Mouse (Mus musculus) neutrophil, adult 5-6 weeks (primary cell): Measurements from ENCODE around the gene Usp3. TPM values are rescaled to one million over a fixed set of nuclear protein-coding genes. Genes with fewer than 3 reads are reported as not detected.

Experiments
- ATAC-seq: fragments of 151-379, 151-347 bp; 2 replicates; pipeline ENCODE4 v1.8.0; 2017; ENCODE audit warnings: mild to moderate bottlenecking, moderate TSS enrichment; ENCODE audit not compliant: insufficient number of reproducible peaks, poor library complexity, low FRiP score, severe bottlenecking; ENCODE audit errors: extremely low read depth
- total RNA-seq: library from RNA; stranded (forward); fragments of 200-1000 nt; gene quantifications from 2 replicates; pipeline ENCODE4 v1.2.3, GENCODE M21; 2017

Gene Usp3
- 95.1 and 127 TPM in 2 replicates for total RNA-seq

GRCm38 (mm10) chr9:66592708-66593612 is at the start of gene Usp3:
Gene Usp3 (minus strand): TSS chr9:66593142.
- peak; percentile 88 for ATAC-seq

GRCm38 (mm10) chr9:66640491-66640890 is 47.5 kb upstream of the Usp3 start:
- ATAC-seq = no peak

DNA sequence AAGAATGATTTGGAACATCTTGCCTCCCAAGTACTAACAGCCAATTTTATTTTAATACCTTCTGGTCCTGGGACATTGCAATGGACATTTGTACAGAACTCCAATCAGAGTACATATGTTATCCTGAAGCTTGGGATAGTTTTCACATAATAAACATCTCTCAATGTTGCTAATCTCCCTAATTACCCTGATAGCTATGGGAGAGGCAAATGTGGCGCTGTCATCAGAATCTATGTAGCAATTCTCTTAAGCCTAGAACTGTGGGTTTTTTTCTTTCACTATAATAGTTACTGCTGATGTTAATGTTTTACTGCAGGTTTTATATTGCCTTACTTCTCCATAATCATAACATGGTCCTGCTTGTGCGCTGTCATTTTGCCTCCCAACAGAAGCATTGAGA is 46.7 kb upstream of the Usp3 start:
- ATAC-seq = no peak

DNA sequence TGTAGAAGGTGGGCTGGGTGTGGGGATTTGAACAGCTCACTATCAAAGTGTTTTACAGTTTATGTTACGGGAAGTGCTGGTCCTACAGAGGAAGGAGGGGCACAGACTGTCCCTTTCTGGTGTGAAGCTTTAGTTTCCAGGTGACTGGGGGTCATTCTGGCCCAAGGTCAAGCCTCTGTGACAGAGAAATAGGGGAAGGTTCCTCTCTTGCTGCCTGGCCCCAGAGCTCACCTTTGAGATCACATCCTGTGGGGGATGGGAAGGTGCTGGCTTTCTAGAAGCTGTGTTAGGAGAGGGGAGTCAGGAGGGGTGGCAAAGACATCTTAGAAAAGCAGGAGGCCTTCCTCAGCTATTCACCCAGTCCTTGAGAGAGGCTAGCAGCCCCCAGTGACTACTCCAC is 39.5 kb upstream of the Usp3 start:
- no peak for ATAC-seq

GRCm38 (mm10) chr9:66630931-66631330 is 38.0 kb upstream of the Usp3 start:
- no peak for ATAC-seq

DNA sequence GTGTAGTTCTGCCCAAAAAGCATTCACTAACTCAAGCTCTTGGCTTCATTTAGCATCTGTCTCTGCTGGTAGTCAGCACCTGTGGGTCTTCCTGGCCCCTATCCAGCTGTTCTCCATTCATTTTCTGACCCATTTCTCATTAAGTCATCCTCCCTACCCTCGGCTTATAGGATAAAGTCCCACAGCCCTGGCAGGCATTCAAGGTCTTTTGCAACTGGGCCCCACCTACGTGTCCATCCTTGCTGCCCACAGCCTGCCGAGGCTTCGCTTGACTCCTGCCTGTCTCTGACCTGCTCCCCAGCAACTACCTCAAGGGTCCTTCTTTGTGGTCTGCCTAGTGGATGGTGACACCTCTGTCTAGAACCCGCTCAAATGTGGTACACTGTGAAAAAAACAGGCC is 33.7 kb upstream of the Usp3 start:
- no peak for ATAC-seq

DNA sequence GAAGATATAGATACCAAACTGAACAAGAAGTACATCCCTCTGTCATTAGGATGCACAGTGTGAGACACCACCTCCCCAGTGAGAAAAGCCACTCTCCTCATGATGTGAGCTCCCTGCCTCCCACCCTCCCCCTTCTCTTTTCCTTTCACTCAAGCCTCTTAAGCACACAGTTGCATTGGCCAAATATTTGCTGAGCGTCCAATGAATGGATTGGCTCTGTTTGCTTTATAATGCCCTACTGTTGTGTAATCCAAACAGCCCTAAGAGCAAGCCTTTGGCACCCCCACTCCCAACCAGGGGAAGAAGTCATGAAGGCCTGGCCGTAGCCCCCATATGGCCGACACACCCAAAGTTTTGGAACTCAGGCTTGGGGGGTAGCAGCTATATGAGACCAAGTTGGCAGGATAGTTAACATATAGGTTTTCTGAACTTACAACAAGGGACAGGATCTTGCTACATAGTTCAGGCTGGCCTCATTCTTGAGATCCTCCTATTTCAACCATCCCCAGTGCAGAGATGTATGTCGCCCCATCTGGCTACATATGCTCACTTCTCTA is 33.1 kb upstream of the Usp3 start:
- no peak for ATAC-seq

DNA sequence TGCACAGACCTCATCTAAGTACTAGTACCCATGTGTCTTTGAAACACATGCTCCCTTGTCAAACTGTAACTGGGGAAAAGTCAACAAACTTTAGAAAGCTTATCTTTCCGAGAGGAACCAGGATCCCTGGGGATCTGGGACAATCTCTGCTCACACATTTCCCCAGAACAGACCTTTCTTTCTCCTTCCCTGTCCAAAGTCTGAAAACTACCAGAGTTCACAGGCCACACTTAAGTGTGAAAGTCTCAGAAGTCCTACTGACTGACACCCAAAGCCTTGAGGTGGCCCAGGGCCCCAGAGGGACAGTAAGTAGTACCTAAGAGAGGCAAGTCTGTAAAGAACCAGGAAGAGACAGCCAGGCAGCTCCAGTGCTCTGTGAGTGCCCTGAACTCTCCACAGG is 31.9 kb upstream of the Usp3 start:
- no peak for ATAC-seq

DNA sequence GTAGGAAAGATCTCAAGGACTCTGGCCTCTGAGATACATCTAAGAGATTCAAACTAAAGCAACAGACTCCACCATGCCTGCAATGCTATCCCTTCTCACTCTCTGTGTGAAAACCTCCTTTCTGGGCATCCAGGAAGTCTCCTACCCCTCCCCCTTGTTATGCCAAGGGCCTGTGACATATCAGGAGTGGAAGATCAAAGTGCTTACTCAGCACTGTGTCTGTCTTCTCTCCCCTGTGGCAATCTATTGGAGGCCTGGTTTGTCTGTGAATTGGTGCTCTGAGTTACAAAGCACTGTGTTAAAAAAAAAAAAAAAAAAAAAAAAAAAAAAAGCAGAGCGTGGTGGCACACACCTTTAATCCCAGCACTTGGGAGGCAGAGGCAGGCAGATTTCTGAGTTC is 30.7 kb upstream of the Usp3 start:
- no peak for ATAC-seq

- ATAC-seq = no peak
Observed at GRCm38 (mm10) chr9:66620581-66620981, 27.6 kb upstream of the Usp3 start.

DNA sequence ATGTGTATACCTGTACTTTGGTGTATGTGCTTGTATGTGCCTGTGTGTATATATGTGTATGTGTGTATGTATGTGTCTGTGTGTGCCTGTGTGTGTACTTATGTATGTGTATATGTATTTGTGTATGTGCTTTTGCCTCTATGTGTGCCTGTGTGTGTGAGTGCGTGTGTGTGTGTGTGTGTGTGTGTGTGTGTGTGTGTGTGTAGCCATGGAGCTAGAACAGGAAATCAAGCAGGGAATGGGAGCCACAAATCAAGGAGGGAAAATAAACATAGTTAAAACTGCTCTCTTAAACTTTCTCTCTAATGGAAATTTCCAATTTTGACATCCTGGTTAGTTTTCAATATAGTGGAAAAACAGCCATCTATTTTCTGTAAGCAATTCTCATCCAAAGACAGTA is 27.1 kb upstream of the Usp3 start:
- no peak for ATAC-seq

GRCm38 (mm10) chr9:66617812-66618211 is 24.9 kb upstream of the Usp3 start:
- no peak for ATAC-seq

DNA sequence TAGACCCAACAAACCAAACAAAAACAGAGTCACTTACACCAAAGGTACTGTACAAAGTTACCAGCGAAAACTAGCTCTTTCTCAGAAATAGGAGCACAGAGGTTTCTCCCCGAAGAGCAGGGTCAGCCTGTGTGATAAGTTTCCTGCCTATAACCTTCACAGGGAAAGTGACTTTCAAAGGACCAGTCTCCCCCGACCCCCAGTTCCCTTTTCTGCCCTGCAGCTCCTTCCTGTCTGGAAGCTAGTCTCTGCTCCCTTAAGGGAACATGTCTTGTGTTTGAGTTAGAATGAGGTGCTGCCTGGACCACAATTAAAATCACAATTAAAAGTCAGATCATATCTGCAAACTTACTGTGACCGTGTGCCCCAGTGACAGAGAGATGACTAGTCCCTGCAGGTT is 23.9 kb upstream of the Usp3 start:
- no peak for ATAC-seq

DNA sequence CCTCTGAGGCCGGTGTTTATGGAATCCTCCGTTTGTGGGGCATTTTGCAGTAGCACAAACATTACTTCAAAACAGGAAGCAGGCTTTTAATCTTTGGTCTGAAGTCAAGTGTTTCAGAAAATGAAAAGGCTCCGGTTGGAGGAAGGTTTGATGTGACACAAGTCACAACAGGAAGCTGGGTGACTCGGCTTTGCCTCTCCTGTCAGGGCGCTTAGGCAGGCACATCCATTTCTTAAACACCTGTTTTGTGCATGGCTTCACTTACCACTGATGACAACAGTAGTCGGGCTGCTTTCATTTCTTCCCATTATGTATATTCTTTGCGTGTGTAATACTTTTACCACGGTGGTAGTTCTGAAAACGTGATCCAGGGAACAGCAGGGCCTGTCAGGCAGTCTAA is 22.2 kb upstream of the Usp3 start:
- ATAC-seq = peak; percentile 71

GRCm38 (mm10) chr9:66614547-66614946 is 21.6 kb upstream of the Usp3 start:
- ATAC-seq = no peak

DNA sequence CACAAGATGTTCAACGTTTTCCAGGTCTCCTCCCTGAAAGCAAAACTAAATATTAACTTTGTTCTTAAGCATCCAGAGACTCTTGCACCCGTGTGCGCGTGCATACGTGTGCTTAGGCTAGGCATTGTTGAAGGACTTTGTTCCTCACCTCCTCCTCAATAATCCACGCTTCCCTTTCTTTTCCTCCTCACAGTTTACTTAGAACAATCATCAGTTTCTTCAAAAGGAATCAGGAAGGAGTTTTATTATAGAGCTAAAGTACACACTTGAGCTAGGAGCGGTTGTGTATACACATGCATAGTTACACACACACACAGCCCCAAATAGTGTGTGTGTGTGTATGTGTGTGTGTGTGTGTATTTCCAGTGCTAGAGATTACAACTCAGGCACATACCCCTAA is 20.7 kb upstream of the Usp3 start:
- ATAC-seq = no peak

GRCm38 (mm10) chr9:66611478-66612093 is 18.6 kb upstream of the Usp3 start:
- peak; percentile 90 for ATAC-seq

DNA sequence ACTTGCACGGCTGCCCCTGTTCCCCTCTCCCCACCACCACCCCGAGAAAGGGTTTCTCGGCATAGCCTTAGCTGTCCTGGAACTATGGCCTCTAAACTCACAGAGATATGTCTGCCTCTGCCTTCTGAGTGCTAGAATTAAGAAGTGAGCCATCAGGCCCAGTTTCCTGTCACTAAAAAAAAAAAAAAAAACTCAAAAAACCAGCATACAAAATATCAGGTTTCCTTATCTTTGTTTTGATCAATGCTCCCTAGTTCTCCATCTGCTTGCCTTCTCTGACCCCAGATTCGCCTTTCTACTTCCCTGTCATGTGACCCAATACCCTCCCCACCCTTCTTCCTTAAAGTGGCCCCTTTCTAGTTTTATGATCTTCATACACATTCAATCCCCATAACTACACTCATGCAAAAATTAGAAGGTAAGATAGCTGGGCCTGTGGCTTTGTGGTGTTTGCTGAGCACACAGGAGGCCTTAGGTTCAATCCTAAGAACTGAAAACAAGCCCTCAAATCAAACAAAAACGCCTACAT is 15.9 kb upstream of the Usp3 start:
- ATAC-seq = no peak

DNA sequence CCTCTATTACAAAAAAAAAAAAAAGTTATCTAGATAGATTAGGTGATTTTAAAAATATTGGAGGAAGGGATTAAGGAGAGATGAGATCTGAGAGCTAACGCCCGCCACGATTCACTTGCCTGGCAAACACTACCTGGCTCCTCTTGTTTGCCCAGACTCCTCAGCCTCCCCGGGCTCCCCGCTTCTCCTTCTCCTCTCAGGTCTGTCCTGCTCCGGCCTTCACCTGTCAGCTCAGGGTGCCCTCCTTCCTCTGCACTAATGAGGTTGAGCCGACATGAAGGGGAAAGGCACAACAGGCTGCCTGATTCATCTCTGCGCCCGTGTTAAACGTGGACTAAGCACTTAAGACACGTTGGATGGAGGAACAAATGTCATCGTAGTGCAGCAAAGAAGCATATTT is 13.9 kb upstream of the Usp3 start:
- no peak for ATAC-seq
